Mouse (Mus musculus): ENCODE measurements around the gene Btbd9. TPM values are rescaled to one million over a fixed set of nuclear protein-coding genes. Genes with fewer than 3 reads are reported as not detected.

The Btbd9 gene
- polyA plus RNA-seq, 1 experiment = 21.6 TPM

DNA sequence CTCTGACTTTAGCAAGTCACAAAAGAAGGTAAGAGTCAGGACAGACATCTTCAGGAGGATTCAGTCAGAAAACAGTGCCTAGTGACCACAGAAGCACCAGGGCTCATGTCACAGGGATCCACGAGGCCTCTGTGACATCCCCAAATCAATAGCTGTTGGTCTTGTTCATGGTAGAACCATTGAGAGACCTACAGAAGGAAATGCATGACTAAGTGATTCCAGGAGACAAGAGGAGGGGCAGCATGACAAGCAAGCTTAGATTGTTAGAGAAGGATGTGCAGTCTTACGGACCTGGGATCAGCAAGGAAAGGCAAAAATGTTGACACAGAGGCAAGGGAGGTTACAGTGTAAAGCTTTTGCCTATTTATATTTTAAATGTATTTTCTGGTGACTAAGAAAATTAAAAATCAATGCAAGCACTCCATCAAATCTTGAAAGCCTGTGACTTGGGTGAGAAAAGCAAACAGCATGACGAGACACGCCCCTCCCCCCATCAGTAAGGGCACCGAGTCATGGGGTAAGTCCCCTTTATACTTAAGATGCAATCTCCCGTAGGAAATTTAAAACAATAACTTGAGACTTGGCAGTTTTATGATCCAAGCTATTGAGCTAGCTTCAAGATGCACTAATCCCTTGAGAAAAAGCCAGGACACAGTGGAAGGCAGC is 315.5 kb downstream of the Btbd9 start:
- no peaks in the 10 kb centered on the region for H3K4me1 ChIP-seq (ENCODE audit: control insufficient read depth, insufficient read depth, low read length)
- H3K27ac ChIP-seq (ENCODE audit: insufficient read depth, low read length) = no peak overlapping the region
- H3K36me3 ChIP-seq (ENCODE audit: control insufficient read depth, insufficient read depth, low read length, poor library complexity, severe bottlenecking) = no peaks in the 10 kb centered on the region
- H3K9me3 ChIP-seq (replicated peaks; ENCODE audit: control insufficient read depth, insufficient read depth, low read length, poor library complexity, severe bottlenecking) = no peaks in the 10 kb centered on the region
- no peaks in the 10 kb centered on the region for H3K27me3 ChIP-seq (ENCODE audit: control insufficient read depth, insufficient read depth, low read length, poor library complexity, severe bottlenecking)
- TF ChIP-seq CTCF (IDR thresholded peaks at IDR 0.05; ENCODE audit: low read depth, low read length) (no peak), EP300 (IDR thresholded peaks at IDR 0.05; ENCODE audit: insufficient read depth, low read depth, low read length) (no peak), POLR2A (IDR thresholded peaks at IDR 0.05; ENCODE audit: insufficient read depth, low read length) (no peak)
- H3K9ac ChIP-seq (ENCODE audit: low read depth, poor library complexity, severe bottlenecking) = no peak overlapping the region
- no peak overlapping the region for H3K4me3 ChIP-seq (ENCODE audit: low read depth, low read length)

- no peaks in the 10 kb centered on the region for H3K27me3 ChIP-seq (ENCODE audit: control insufficient read depth, insufficient read depth, low read length, poor library complexity, severe bottlenecking)
- no peak overlapping the region for H3K9ac ChIP-seq (ENCODE audit: low read depth, poor library complexity, severe bottlenecking)
- no peak overlapping the region for H3K27ac ChIP-seq (ENCODE audit: insufficient read depth, low read length)
- H3K4me3 ChIP-seq (ENCODE audit: low read depth, low read length) = no peak overlapping the region
- no peaks in the 10 kb centered on the region for H3K4me1 ChIP-seq (ENCODE audit: control insufficient read depth, insufficient read depth, low read length)
- TF ChIP-seq EP300 (IDR thresholded peaks at IDR 0.05; ENCODE audit: insufficient read depth, low read depth, low read length) (no peak), POLR2A (IDR thresholded peaks at IDR 0.05; ENCODE audit: insufficient read depth, low read length) (no peak), CTCF (IDR thresholded peaks at IDR 0.05; ENCODE audit: low read depth, low read length) (no peak)
- H3K9me3 ChIP-seq (replicated peaks; ENCODE audit: control insufficient read depth, insufficient read depth, low read length, poor library complexity, severe bottlenecking) = no peaks in the 10 kb centered on the region
- H3K36me3 ChIP-seq (ENCODE audit: control insufficient read depth, insufficient read depth, low read length, poor library complexity, severe bottlenecking) = no peaks in the 10 kb centered on the region
Observed at GRCm38 (mm10) chr17:30259938-30260337, 316.4 kb downstream of the Btbd9 start.

DNA sequence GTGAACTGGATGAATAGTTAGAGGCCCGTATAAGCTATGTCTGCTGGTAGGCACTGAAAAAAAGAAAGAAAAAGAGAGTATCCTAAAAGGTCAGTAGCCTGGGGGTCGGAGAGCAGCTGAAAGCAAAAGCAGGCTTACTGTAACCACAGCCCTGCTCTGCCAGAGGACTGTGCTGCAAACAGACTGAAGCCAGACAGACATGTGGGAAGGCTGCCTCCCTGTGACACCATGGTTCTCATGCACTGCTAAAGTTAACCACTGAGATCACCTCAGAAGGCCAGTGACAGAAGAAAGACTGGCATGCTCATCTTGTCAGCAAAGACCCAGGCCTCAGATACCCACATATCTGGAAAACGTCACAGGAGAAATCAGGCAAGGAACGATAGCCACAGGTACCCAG is 317.8 kb downstream of the Btbd9 start:
- Histone ChIP-seq H3K4me3 (ENCODE audit: low read depth, low read length) (no peak overlapping the region), H3K36me3 (ENCODE audit: control insufficient read depth, insufficient read depth, low read length, poor library complexity, severe bottlenecking) (no peaks in the 10 kb centered on the region), H3K9ac (ENCODE audit: low read depth, poor library complexity, severe bottlenecking) (no peak overlapping the region), H3K27ac (ENCODE audit: insufficient read depth, low read length) (no peak overlapping the region), H3K4me1 (ENCODE audit: control insufficient read depth, insufficient read depth, low read length) (no peaks in the 10 kb centered on the region), H3K9me3 (replicated peaks; ENCODE audit: control insufficient read depth, insufficient read depth, low read length, poor library complexity, severe bottlenecking) (no peaks in the 10 kb centered on the region), H3K27me3 (ENCODE audit: control insufficient read depth, insufficient read depth, low read length, poor library complexity, severe bottlenecking) (no peaks in the 10 kb centered on the region)
- TF ChIP-seq EP300 (IDR thresholded peaks at IDR 0.05; ENCODE audit: insufficient read depth, low read depth, low read length) = no peak

- no peaks in the 10 kb centered on the region for H3K36me3 ChIP-seq (ENCODE audit: control insufficient read depth, insufficient read depth, low read length, poor library complexity, severe bottlenecking)
- no peak overlapping the region for H3K4me3 ChIP-seq (ENCODE audit: low read depth, low read length)
- TF ChIP-seq CTCF (IDR thresholded peaks at IDR 0.05; ENCODE audit: low read depth, low read length) (no peak), POLR2A (IDR thresholded peaks at IDR 0.05; ENCODE audit: insufficient read depth, low read length) (no peak), EP300 (IDR thresholded peaks at IDR 0.05; ENCODE audit: insufficient read depth, low read depth, low read length) (no peak)
- H3K9ac ChIP-seq (ENCODE audit: low read depth, poor library complexity, severe bottlenecking) = no peak overlapping the region
- H3K9me3 ChIP-seq (replicated peaks; ENCODE audit: control insufficient read depth, insufficient read depth, low read length, poor library complexity, severe bottlenecking) = no peaks in the 10 kb centered on the region
- no peaks in the 10 kb centered on the region for H3K27me3 ChIP-seq (ENCODE audit: control insufficient read depth, insufficient read depth, low read length, poor library complexity, severe bottlenecking)
- H3K27ac ChIP-seq (ENCODE audit: insufficient read depth, low read length) = no peak overlapping the region
- H3K4me1 ChIP-seq (ENCODE audit: control insufficient read depth, insufficient read depth, low read length) = no peaks in the 10 kb centered on the region
Observed at GRCm38 (mm10) chr17:30255928-30256560, 320.2 kb downstream of the Btbd9 start.

DNA sequence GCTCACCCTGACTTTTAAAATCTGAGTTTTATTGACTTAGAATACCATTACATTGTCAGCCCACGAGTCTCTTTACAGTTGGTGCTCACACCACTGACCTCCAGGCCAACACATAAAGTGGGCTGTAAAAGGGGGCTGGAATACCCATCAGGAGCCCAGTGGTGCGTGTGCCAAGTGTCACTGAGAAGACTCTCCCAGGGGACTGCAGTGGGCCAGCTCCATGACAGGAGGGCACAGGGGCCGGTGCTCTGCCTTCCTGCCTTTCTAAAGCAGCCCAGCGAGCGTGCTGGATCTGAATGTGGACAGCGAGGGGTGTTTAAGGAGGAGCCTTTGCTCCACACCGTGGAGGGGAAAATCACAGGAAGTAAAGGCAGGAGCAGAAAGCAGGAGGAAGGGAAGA is 322.4 kb downstream of the Btbd9 start:
- H3K27me3 ChIP-seq (ENCODE audit: control insufficient read depth, insufficient read depth, low read length, poor library complexity, severe bottlenecking) = no peaks in the 10 kb centered on the region
- TF ChIP-seq POLR2A (IDR thresholded peaks at IDR 0.05; ENCODE audit: insufficient read depth, low read length) = no peak
- no peak overlapping the region for H3K27ac ChIP-seq (ENCODE audit: insufficient read depth, low read length)
- no peaks in the 10 kb centered on the region for H3K9me3 ChIP-seq (replicated peaks; ENCODE audit: control insufficient read depth, insufficient read depth, low read length, poor library complexity, severe bottlenecking)
- no peak overlapping the region for H3K9ac ChIP-seq (ENCODE audit: low read depth, poor library complexity, severe bottlenecking)
- H3K4me3 ChIP-seq (ENCODE audit: low read depth, low read length) = no peak overlapping the region
- H3K4me1 ChIP-seq (ENCODE audit: control insufficient read depth, insufficient read depth, low read length) = no peaks in the 10 kb centered on the region
- H3K36me3 ChIP-seq (ENCODE audit: control insufficient read depth, insufficient read depth, low read length, poor library complexity, severe bottlenecking) = no peaks in the 10 kb centered on the region

- TF ChIP-seq EP300 (IDR thresholded peaks at IDR 0.05; ENCODE audit: insufficient read depth, low read depth, low read length) = no peak
- TF ChIP-seq CTCF (IDR thresholded peaks at IDR 0.05; ENCODE audit: low read depth, low read length) = no peak
- TF ChIP-seq POLR2A (IDR thresholded peaks at IDR 0.05; ENCODE audit: insufficient read depth, low read length) = no peak
- Histone ChIP-seq H3K4me1 (ENCODE audit: control insufficient read depth, insufficient read depth, low read length) (no peaks in the 10 kb centered on the region), H3K27ac (ENCODE audit: insufficient read depth, low read length) (no peak overlapping the region), H3K27me3 (ENCODE audit: control insufficient read depth, insufficient read depth, low read length, poor library complexity, severe bottlenecking) (no peaks in the 10 kb centered on the region), H3K36me3 (ENCODE audit: control insufficient read depth, insufficient read depth, low read length, poor library complexity, severe bottlenecking) (no peaks in the 10 kb centered on the region), H3K9ac (ENCODE audit: low read depth, poor library complexity, severe bottlenecking) (no peak overlapping the region), H3K9me3 (replicated peaks; ENCODE audit: control insufficient read depth, insufficient read depth, low read length, poor library complexity, severe bottlenecking) (no peaks in the 10 kb centered on the region), H3K4me3 (ENCODE audit: low read depth, low read length) (no peak overlapping the region)
Observed at GRCm38 (mm10) chr17:30253028-30253427, 323.3 kb downstream of the Btbd9 start.
